Comparison of ENCODE assay signal across 14 mouse cellular contexts in genomic region chr13:43226041-43226440, GRCm38 (mm10).
"Had no signal": no experiment of that assay in that cellular context is flagged by ENCODE, and none has a peak within 500 bp of the region (broad histone marks: within the 10 kb centered on the region; RNA-seq: fewer than 3 reads in every experiment).

No protein-coding gene starts in this region.

- H3K4me2 ChIP-seq: kidney, embryonic 15.5 days; limb, embryonic 12.5 days; neural tube, embryonic 15.5 days had no signal

- H3K4me3 ChIP-seq: kidney, embryonic 15.5 days; limb, embryonic 12.5 days; myocyte; neural tube, embryonic 15.5 days had no signal

- H3K27ac ChIP-seq: kidney, embryonic 15.5 days; limb, embryonic 12.5 days; liver, embryonic 14.5 days; neural tube, embryonic 15.5 days; stomach, postnatal 0 days had no signal

- H3K36me3 ChIP-seq: kidney, embryonic 15.5 days; limb, embryonic 12.5 days; neural tube, embryonic 15.5 days had no signal

- H3K27me3 ChIP-seq: kidney, embryonic 15.5 days; limb, embryonic 12.5 days; neural tube, embryonic 15.5 days had no signal

- ATAC-seq: lung, postnatal 0 days had no signal

- H3K9me3 ChIP-seq: kidney, embryonic 15.5 days; neural tube, embryonic 15.5 days had no signal

- DNase-seq: kidney, postnatal 14 days; lung, adult 2 months; lung, postnatal 36 days; midbrain, embryonic 14.5 days; right cerebral cortex, adult 18-20 months; right cerebral cortex, postnatal 25 days; thymus, postnatal 4 days had no signal

- H3K9ac ChIP-seq: kidney, embryonic 15.5 days; limb, embryonic 12.5 days; liver, embryonic 14.5 days; neural tube, embryonic 15.5 days had no signal
